Mouse (Mus musculus): Measurements from ENCODE around the gene Plagl1. TPM values are rescaled to one million over a fixed set of nuclear protein-coding genes. Genes with fewer than 3 reads are reported as not detected.

Plagl1 gene
- polyA plus RNA-seq, 1 experiment from 2014 or later, result 81.0 TPM

DNA sequence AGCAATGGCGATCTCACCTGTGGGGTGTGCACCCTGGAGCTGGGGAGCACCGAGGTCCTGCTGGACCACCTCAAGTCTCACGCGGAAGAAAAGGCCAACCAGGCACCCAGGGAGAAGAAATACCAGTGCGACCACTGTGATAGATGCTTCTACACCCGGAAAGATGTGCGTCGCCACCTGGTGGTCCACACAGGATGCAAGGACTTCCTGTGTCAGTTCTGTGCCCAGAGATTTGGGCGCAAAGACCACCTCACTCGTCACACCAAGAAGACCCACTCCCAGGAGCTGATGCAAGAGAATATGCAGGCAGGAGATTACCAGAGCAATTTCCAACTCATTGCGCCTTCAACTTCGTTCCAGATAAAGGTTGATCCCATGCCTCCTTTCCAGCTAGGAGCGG, 67.0 kb downstream of the Plagl1 start:
- H3K27me3 ChIP-seq (ENCODE audit: control insufficient read depth, insufficient read depth, low read length), result no peaks in the 10 kb centered on the region
- no peak for TF ChIP-seq EP300 (optimal IDR thresholded peaks at IDR 0.05)
- TF ChIP-seq CTCF (IDR thresholded peaks at IDR 0.05; ENCODE audit: low read depth), result peak; percentile 64
- H3K4me3 ChIP-seq (ENCODE audit: low read depth, low read length), result no peak overlapping the region
- peaks cover 9% of the 10 kb centered on the region for H3K36me3 ChIP-seq (ENCODE audit: control insufficient read depth, insufficient read depth, low read length)
- ATAC-seq (ENCODE audit: low FRiP score, low TSS enrichment) (no peak), DNase-seq (ENCODE audit: low spot score) (peak; percentile 43)
- no peaks in the 10 kb centered on the region for H3K4me1 ChIP-seq (replicated peaks; ENCODE audit: control insufficient read depth, insufficient read depth)
- H3K4me2 ChIP-seq (replicated peaks; ENCODE audit: low read depth), result no peak overlapping the region
- no peak overlapping the region for H3K9ac ChIP-seq (ENCODE audit: low read length)
- H3K27ac ChIP-seq (replicated peaks), result no peak overlapping the region
- H3K9me3 ChIP-seq (ENCODE audit: control insufficient read depth, low read length), result no peaks in the 10 kb centered on the region
- WGBS, result 78% methylated on average over 13 of the region's 13 CpGs

DNA sequence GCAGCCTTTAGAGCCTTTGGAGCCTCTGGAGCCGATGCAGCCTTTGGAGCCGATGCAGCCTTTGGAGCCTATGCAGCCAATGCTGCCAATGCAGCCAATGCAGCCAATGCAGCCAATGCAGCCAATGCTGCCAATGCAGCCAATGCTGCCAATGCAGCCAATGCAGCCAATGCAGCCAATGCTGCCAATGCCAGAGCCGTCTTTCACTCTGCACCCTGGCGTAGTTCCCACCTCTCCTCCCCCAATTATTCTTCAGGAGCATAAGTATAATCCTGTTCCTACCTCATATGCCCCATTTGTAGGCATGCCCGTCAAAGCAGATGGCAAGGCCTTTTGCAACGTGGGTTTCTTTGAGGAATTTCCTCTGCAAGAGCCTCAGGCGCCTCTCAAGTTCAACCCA, 67.6 kb downstream of the Plagl1 start:
- Histone ChIP-seq H3K9ac (ENCODE audit: low read length) (no peak overlapping the region), H3K27me3 (ENCODE audit: control insufficient read depth, insufficient read depth, low read length) (no peaks in the 10 kb centered on the region), H3K4me1 (replicated peaks; ENCODE audit: control insufficient read depth, insufficient read depth) (no peaks in the 10 kb centered on the region), H3K4me3 (ENCODE audit: low read depth, low read length) (no peak overlapping the region), H3K36me3 (ENCODE audit: control insufficient read depth, insufficient read depth, low read length) (peaks cover 9% of the 10 kb centered on the region), H3K4me2 (replicated peaks; ENCODE audit: low read depth) (no peak overlapping the region), H3K9me3 (ENCODE audit: control insufficient read depth, low read length) (no peaks in the 10 kb centered on the region), H3K27ac (replicated peaks) (no peak overlapping the region)
- DNase-seq (ENCODE audit: low spot score), result no peak
- no peak for ATAC-seq (ENCODE audit: low FRiP score, low TSS enrichment)
- TF ChIP-seq EP300 (optimal IDR thresholded peaks at IDR 0.05) (no peak), CTCF (IDR thresholded peaks at IDR 0.05; ENCODE audit: low read depth) (no peak)
- 84% methylated on average over 7 of the region's 7 CpGs for WGBS

DNA sequence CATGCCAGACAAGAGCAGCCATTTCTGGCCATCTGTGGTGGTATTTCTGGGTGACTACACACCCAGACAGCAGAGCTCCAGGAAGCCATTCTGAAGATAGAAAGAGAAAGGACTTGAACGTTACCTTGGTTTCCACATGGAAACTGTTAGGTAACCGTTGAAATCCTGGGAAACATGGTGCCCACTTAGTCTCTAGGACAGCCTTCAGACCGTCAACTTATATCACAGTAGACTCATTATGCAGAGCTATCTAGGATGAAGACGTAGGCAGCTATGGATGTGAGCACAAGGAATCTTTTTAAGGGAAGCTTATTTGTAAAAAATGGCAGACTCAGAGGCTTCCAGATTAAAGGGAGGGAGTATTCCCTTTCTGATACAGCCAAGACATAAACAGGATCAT, 73.5 kb downstream of the Plagl1 start:
- 86% methylated on average over 4 of the region's 4 CpGs for WGBS
- no peaks in the 10 kb centered on the region for H3K27me3 ChIP-seq (ENCODE audit: control insufficient read depth, insufficient read depth, low read length)
- DNase-seq (ENCODE audit: low spot score) (no peak), ATAC-seq (ENCODE audit: low FRiP score, low TSS enrichment) (no peak)
- no peaks in the 10 kb centered on the region for H3K36me3 ChIP-seq (ENCODE audit: control insufficient read depth, insufficient read depth, low read length)
- no peak overlapping the region for H3K4me2 ChIP-seq (replicated peaks; ENCODE audit: low read depth)
- H3K9ac ChIP-seq (ENCODE audit: low read length), result no peak overlapping the region
- TF ChIP-seq EP300 (optimal IDR thresholded peaks at IDR 0.05) (no peak), CTCF (IDR thresholded peaks at IDR 0.05; ENCODE audit: low read depth) (no peak)
- H3K9me3 ChIP-seq (ENCODE audit: control insufficient read depth, low read length), result no peaks in the 10 kb centered on the region
- no peak overlapping the region for H3K27ac ChIP-seq (replicated peaks)
- no peak overlapping the region for H3K4me3 ChIP-seq (ENCODE audit: low read depth, low read length)
- H3K4me1 ChIP-seq (replicated peaks; ENCODE audit: control insufficient read depth, insufficient read depth), result no peaks in the 10 kb centered on the region

DNA sequence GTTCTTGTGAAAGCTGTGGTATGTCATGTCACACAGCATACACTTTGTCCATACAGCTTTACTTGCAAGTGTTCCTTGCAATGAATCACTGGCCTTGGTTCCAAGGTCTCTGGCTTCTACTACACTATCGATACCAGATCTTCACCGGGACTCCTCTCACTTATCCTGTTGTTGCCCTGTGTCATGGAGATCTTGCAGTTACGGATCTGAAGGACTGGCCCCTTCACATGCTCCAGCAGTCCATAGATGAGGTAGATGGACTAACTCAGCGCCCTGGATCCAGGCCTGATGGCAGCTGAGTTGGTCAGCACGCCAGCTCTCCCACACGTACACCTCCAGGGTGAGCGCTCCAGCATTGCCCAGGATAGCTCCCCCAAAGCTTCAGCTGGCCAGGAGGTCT, 75.0 kb downstream of the Plagl1 start:
- TF ChIP-seq CTCF (IDR thresholded peaks at IDR 0.05; ENCODE audit: low read depth) (no peak), EP300 (optimal IDR thresholded peaks at IDR 0.05) (no peak)
- Histone ChIP-seq H3K9me3 (ENCODE audit: control insufficient read depth, low read length) (no peaks in the 10 kb centered on the region), H3K36me3 (ENCODE audit: control insufficient read depth, insufficient read depth, low read length) (no peaks in the 10 kb centered on the region), H3K4me2 (replicated peaks; ENCODE audit: low read depth) (no peak overlapping the region), H3K9ac (ENCODE audit: low read length) (no peak overlapping the region), H3K4me1 (replicated peaks; ENCODE audit: control insufficient read depth, insufficient read depth) (no peaks in the 10 kb centered on the region), H3K27ac (replicated peaks) (no peak overlapping the region), H3K27me3 (ENCODE audit: control insufficient read depth, insufficient read depth, low read length) (no peaks in the 10 kb centered on the region), H3K4me3 (ENCODE audit: low read depth, low read length) (no peak overlapping the region)
- WGBS, result 95% methylated on average over 7 of the region's 7 CpGs
- DNase-seq (ENCODE audit: low spot score) (peak; percentile 11), ATAC-seq (ENCODE audit: low FRiP score, low TSS enrichment) (no peak; the same call in 1 of the 2 replicates)

DNA sequence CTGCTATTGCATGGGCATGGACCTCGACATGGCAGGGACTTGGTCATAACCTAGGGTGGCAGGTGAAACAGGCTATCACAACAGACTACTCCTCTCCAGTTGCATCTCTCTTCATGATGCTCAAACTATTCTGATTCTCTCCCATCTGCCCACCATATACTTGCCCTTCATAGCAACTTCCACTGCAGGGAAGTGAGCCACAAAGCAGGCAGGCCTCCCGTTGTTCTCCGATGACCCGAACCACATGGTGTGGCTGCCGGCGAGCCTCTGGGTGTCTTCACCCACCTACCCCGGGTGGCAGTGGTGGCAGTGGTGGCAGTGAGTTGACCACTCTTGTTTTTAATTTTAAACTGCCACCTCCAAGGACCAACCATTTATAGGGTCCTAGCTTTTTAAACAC, 75.4 kb downstream of the Plagl1 start:
- ATAC-seq (ENCODE audit: low FRiP score, low TSS enrichment), result no peak; the same call in 1 of the 2 replicates
- no peak overlapping the region for H3K4me2 ChIP-seq (replicated peaks; ENCODE audit: low read depth)
- no peak overlapping the region for H3K4me3 ChIP-seq (ENCODE audit: low read depth, low read length)
- no peak overlapping the region for H3K9ac ChIP-seq (ENCODE audit: low read length)
- H3K4me1 ChIP-seq (replicated peaks; ENCODE audit: control insufficient read depth, insufficient read depth), result no peaks in the 10 kb centered on the region; the same call in 1 of the 2 replicates
- 94% methylated on average over 7 of the region's 7 CpGs for WGBS
- no peak for TF ChIP-seq CTCF (IDR thresholded peaks at IDR 0.05; ENCODE audit: low read depth)
- TF ChIP-seq EP300 (optimal IDR thresholded peaks at IDR 0.05), result no peak
- no peaks in the 10 kb centered on the region for H3K27me3 ChIP-seq (ENCODE audit: control insufficient read depth, insufficient read depth, low read length)
- H3K9me3 ChIP-seq (ENCODE audit: control insufficient read depth, low read length), result no peaks in the 10 kb centered on the region
- no peak overlapping the region for H3K27ac ChIP-seq (replicated peaks)
- DNase-seq (ENCODE audit: low spot score), result no peak
- H3K36me3 ChIP-seq (ENCODE audit: control insufficient read depth, insufficient read depth, low read length), result no peaks in the 10 kb centered on the region

DNA sequence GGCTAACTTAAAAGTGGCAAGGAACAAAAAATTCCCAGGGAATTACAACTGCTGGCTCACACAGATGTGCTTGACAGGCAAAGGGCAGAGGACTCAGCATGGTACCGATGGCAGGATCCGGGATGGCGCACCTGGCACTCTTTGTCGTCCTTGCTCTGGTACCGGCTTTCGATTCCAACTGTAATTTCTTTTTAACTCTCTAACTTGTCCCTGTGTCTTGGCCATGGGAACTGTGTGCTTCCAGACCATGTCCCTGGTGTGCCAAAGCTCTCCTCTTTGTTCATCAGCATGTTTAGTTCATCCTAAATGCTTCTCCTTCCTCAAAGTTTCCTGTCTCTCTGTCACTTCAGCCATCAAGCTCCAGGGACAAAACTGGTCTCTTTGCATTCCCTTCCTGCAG, 77.6 kb downstream of the Plagl1 start:
- Histone ChIP-seq H3K4me3 (ENCODE audit: low read depth, low read length) (no peak overlapping the region), H3K4me1 (replicated peaks; ENCODE audit: control insufficient read depth, insufficient read depth) (no peaks in the 10 kb centered on the region; the same call in 1 of the 2 replicates), H3K9me3 (ENCODE audit: control insufficient read depth, low read length) (no peaks in the 10 kb centered on the region), H3K27ac (replicated peaks) (no peak overlapping the region), H3K27me3 (ENCODE audit: control insufficient read depth, insufficient read depth, low read length) (no peaks in the 10 kb centered on the region), H3K9ac (ENCODE audit: low read length) (no peak overlapping the region), H3K36me3 (ENCODE audit: control insufficient read depth, insufficient read depth, low read length) (no peaks in the 10 kb centered on the region), H3K4me2 (replicated peaks; ENCODE audit: low read depth) (no peak overlapping the region)
- TF ChIP-seq CTCF (IDR thresholded peaks at IDR 0.05; ENCODE audit: low read depth) (no peak), EP300 (optimal IDR thresholded peaks at IDR 0.05) (no peak)
- WGBS, result 90% methylated on average over 6 of the region's 6 CpGs
- ATAC-seq (ENCODE audit: low FRiP score, low TSS enrichment), result no peak
- DNase-seq (ENCODE audit: low spot score), result peak; percentile 8
